In genomic region chr4:49163285-49163684, GRCm38 (mm10) we compare ENCODE assay signal across 18 mouse cellular contexts.
"Had no signal": no experiment of that assay in that cellular context is flagged by ENCODE, and none has a peak within 500 bp of the region (broad histone marks: within the 10 kb centered on the region; RNA-seq: fewer than 3 reads in every experiment).

No protein-coding gene starts in this region.

- H3K4me2 ChIP-seq: liver, embryonic 12.5 days; lung, embryonic 14.5 days; midbrain, embryonic 12.5 days; midbrain, embryonic 15.5 days; neural tube, embryonic 12.5 days; stomach, embryonic 15.5 days had no signal

- H3K9me3 ChIP-seq: liver, embryonic 12.5 days; midbrain, embryonic 10.5 days; midbrain, embryonic 12.5 days; midbrain, embryonic 15.5 days; neural tube, embryonic 12.5 days; stomach, embryonic 15.5 days had no signal

- ATAC-seq: liver, embryonic 12.5 days; midbrain, embryonic 15.5 days had no signal

- H3K4me1 ChIP-seq: liver, embryonic 12.5 days; midbrain, embryonic 10.5 days; midbrain, embryonic 12.5 days; midbrain, embryonic 15.5 days; neural tube, embryonic 12.5 days; stomach, embryonic 15.5 days had no signal

- H3K27ac ChIP-seq: liver, embryonic 12.5 days; liver, embryonic 14.5 days; midbrain, embryonic 10.5 days; midbrain, embryonic 12.5 days; midbrain, embryonic 15.5 days; neural tube, embryonic 12.5 days; stomach, embryonic 15.5 days; stomach, postnatal 0 days had no signal

- H3K27me3 ChIP-seq: liver, embryonic 12.5 days; midbrain, embryonic 12.5 days; midbrain, embryonic 15.5 days; neural tube, embryonic 12.5 days; stomach, embryonic 15.5 days had no signal

- DNase-seq: lung, adult 18-20 months; lung, embryonic 14.5 days; lung, postnatal 10 days; lung, postnatal 4 days; retina, postnatal 1 day; right cerebral cortex, adult 18-20 months; right cerebral cortex, postnatal 25 days; right cerebral cortex, postnatal 4 days; thymus, adult 2 months; thymus, postnatal 36 days had no signal

- H3K9ac ChIP-seq: liver, embryonic 12.5 days; liver, embryonic 14.5 days; lung, embryonic 14.5 days; midbrain, embryonic 12.5 days; midbrain, embryonic 15.5 days; neural tube, embryonic 12.5 days; stomach, embryonic 15.5 days had no signal

- H3K4me3 ChIP-seq: liver, embryonic 12.5 days; midbrain, embryonic 10.5 days; midbrain, embryonic 12.5 days; midbrain, embryonic 15.5 days; neural tube, embryonic 12.5 days; stomach, embryonic 15.5 days had no signal

- H3K36me3 ChIP-seq: liver, embryonic 12.5 days; midbrain, embryonic 10.5 days; midbrain, embryonic 12.5 days; midbrain, embryonic 15.5 days; neural tube, embryonic 12.5 days; stomach, embryonic 15.5 days had no signal
